Mouse (Mus musculus): Measurements from ENCODE around the gene Gm20388. TPM values are rescaled to one million over a fixed set of nuclear protein-coding genes. Genes with fewer than 3 reads are reported as not detected.
A peak's percentile ranks its signal among the peaks of the same experiment; 100 is the strongest.

Gene Gm20388
- polyA plus RNA-seq, 1 experiment from 2014 or later: not detected

- Histone ChIP-seq H3K9ac (ENCODE audit: low read depth, low read length) (no peak overlapping the region), H3K4me1 (replicated peaks; ENCODE audit: control insufficient read depth, insufficient read depth, low read length) (peaks cover 5% of the 10 kb centered on the region; the same call in 1 of the 2 replicates), H3K4me2 (replicated peaks; ENCODE audit: low read depth) (no peak overlapping the region), H3K27me3 (replicated peaks; ENCODE audit: control insufficient read depth, insufficient read depth, low read length) (0 out of 2 replicates have a peak, but pooled peaks cover 7% of the 10 kb centered on the region), H3K36me3 (ENCODE audit: control insufficient read depth, insufficient read depth) (no peaks in the 10 kb centered on the region), H3K4me3 (ENCODE audit: low read depth, low read length) (no peak overlapping the region), H3K27ac (ENCODE audit: low read depth, low read length) (no peak overlapping the region), H3K9me3 (ENCODE audit: control insufficient read depth) (no peaks in the 10 kb centered on the region)
- ATAC-seq: no peak
- 49% methylated on average over 9 of the region's 9 CpGs for WGBS
- TF ChIP-seq CTCF (IDR thresholded peaks at IDR 0.05; ENCODE audit: low read depth): no peak
Measured at GRCm38 (mm10) chr8:122074442-122074841, 2163.8 kb downstream of the Gm20388 start.

GRCm38 (mm10) chr8:122074977-122075376 lies 2164.3 kb downstream of the Gm20388 start:
- Histone ChIP-seq H3K4me2 (replicated peaks; ENCODE audit: low read depth) (no peak overlapping the region), H3K4me1 (replicated peaks; ENCODE audit: control insufficient read depth, insufficient read depth, low read length) (peaks cover 10% of the 10 kb centered on the region; the same call in 1 of the 2 replicates), H3K27ac (ENCODE audit: low read depth, low read length) (no peak overlapping the region), H3K9ac (ENCODE audit: low read depth, low read length) (no peak overlapping the region), H3K9me3 (ENCODE audit: control insufficient read depth) (no peaks in the 10 kb centered on the region), H3K36me3 (ENCODE audit: control insufficient read depth, insufficient read depth) (no peaks in the 10 kb centered on the region), H3K4me3 (ENCODE audit: low read depth, low read length) (no peak overlapping the region), H3K27me3 (replicated peaks; ENCODE audit: control insufficient read depth, insufficient read depth, low read length) (0 out of 2 replicates have a peak, but pooled peaks cover 7% of the 10 kb centered on the region)
- ATAC-seq: peak; percentile 38; the same call in 1 of the 2 replicates
- TF ChIP-seq CTCF (IDR thresholded peaks at IDR 0.05; ENCODE audit: low read depth): peak; percentile 81
- 56% methylated on average over 4 of the region's 4 CpGs for WGBS

DNA sequence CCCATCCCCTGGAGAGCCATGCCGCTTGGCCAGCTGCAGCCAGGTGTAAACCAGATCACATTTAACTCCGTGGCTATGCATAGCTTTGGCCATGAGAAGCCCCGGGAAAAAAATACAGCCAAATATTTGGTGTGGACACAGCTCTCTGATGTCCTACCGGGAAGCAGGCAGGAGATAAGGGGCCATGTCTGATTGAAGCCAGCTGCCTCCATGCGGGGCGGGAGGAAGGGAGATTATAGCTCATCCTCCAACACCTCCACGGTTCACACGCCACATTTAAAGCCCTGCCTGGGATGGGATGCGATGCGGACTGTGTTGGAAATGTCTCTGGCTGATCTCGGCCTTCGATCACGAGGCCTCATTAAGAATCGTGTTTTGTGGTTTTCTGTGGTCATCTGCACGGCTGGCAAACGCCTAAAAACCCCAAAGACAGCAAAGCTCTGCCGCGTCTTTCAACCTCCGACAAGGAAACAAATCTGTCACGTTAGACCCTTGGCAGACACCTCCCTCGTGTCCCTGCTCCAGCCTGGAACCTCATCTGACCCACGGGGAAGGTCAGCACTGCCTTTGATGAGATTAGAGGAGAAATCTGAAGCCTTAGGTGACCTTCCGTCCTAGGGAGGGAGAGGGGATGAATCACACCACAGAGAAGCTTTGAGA lies 2165.7 kb downstream of the Gm20388 start:
- TF ChIP-seq CTCF (IDR thresholded peaks at IDR 0.05; ENCODE audit: low read depth): no peak
- H3K4me1 ChIP-seq (replicated peaks; ENCODE audit: control insufficient read depth, insufficient read depth, low read length): peaks cover 13% of the 10 kb centered on the region; the same call in 1 of the 2 replicates
- H3K27me3 ChIP-seq (replicated peaks; ENCODE audit: control insufficient read depth, insufficient read depth, low read length): 0 out of 2 replicates have a peak, but pooled peaks cover 7% of the 10 kb centered on the region
- H3K36me3 ChIP-seq (ENCODE audit: control insufficient read depth, insufficient read depth): no peaks in the 10 kb centered on the region
- H3K4me3 ChIP-seq (ENCODE audit: low read depth, low read length): no peak overlapping the region
- H3K4me2 ChIP-seq (replicated peaks; ENCODE audit: low read depth): no peak overlapping the region
- H3K9ac ChIP-seq (ENCODE audit: low read depth, low read length): no peak overlapping the region
- ATAC-seq: no peak
- 45% methylated on average over 23 of the region's 23 CpGs for WGBS
- no peak overlapping the region for H3K27ac ChIP-seq (ENCODE audit: low read depth, low read length)
- H3K9me3 ChIP-seq (ENCODE audit: control insufficient read depth): no peaks in the 10 kb centered on the region

- Histone ChIP-seq H3K4me1 (replicated peaks; ENCODE audit: control insufficient read depth, insufficient read depth, low read length) (peaks cover 13% of the 10 kb centered on the region; the same call in 1 of the 2 replicates), H3K27me3 (replicated peaks; ENCODE audit: control insufficient read depth, insufficient read depth, low read length) (0 out of 2 replicates have a peak, but pooled peaks cover 7% of the 10 kb centered on the region), H3K9me3 (ENCODE audit: control insufficient read depth) (no peaks in the 10 kb centered on the region), H3K36me3 (ENCODE audit: control insufficient read depth, insufficient read depth) (no peaks in the 10 kb centered on the region), H3K27ac (ENCODE audit: low read depth, low read length) (no peak overlapping the region), H3K9ac (ENCODE audit: low read depth, low read length) (no peak overlapping the region), H3K4me2 (replicated peaks; ENCODE audit: low read depth) (no peak overlapping the region), H3K4me3 (ENCODE audit: low read depth, low read length) (no peak overlapping the region)
- WGBS: 89% methylated on average over 12 of the region's 12 CpGs
- no peak for ATAC-seq
- no peak for TF ChIP-seq CTCF (IDR thresholded peaks at IDR 0.05; ENCODE audit: low read depth)
Measured at GRCm38 (mm10) chr8:122078321-122078720, 2167.7 kb downstream of the Gm20388 start.

DNA sequence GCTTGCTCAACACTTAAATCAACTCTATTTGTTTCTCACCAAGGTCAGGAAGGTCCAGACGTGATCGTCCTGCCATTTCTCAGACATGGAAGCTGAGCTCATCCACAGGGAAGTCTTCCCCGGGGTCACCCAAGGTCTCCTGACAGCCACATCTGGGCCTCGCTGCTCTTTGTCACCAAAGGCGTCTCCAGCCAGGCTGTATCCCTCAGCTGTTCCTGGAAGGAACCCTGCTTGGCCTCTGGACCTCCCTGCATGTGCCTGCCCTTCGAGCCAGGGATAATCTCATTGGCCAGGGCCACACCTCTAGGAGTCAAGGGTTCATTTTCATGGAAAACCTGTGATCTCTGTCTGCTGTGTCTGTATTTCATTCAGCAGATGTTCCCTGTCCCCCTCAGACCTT lies 2168.5 kb downstream of the Gm20388 start:
- H3K4me3 ChIP-seq (ENCODE audit: low read depth, low read length): no peak overlapping the region
- TF ChIP-seq CTCF (IDR thresholded peaks at IDR 0.05; ENCODE audit: low read depth): no peak
- 26% methylated on average over 6 of the region's 6 CpGs for WGBS
- 0 out of 2 replicates have a peak, but pooled peaks cover under 1% of the 10 kb centered on the region for H3K27me3 ChIP-seq (replicated peaks; ENCODE audit: control insufficient read depth, insufficient read depth, low read length)
- peak; percentile 90 for ATAC-seq
- no peak overlapping the region for H3K4me2 ChIP-seq (replicated peaks; ENCODE audit: low read depth)
- peak overlapping the region; percentile 58; the same call in 1 of the 2 replicates for H3K27ac ChIP-seq (ENCODE audit: low read depth, low read length)
- H3K9me3 ChIP-seq (ENCODE audit: control insufficient read depth): no peaks in the 10 kb centered on the region
- H3K9ac ChIP-seq (ENCODE audit: low read depth, low read length): no peak overlapping the region
- no peaks in the 10 kb centered on the region for H3K36me3 ChIP-seq (ENCODE audit: control insufficient read depth, insufficient read depth)
- peaks cover 13% of the 10 kb centered on the region; the same call in 1 of the 2 replicates for H3K4me1 ChIP-seq (replicated peaks; ENCODE audit: control insufficient read depth, insufficient read depth, low read length)

- no peaks in the 10 kb centered on the region for H3K36me3 ChIP-seq (ENCODE audit: control insufficient read depth, insufficient read depth)
- no peak overlapping the region for H3K27ac ChIP-seq (ENCODE audit: low read depth, low read length)
- no peak overlapping the region for H3K4me2 ChIP-seq (replicated peaks; ENCODE audit: low read depth)
- no peak for ATAC-seq
- no peak overlapping the region for H3K4me3 ChIP-seq (ENCODE audit: low read depth, low read length)
- no peak overlapping the region for H3K9ac ChIP-seq (ENCODE audit: low read depth, low read length)
- H3K4me1 ChIP-seq (replicated peaks; ENCODE audit: control insufficient read depth, insufficient read depth, low read length): peaks cover 13% of the 10 kb centered on the region; the same call in 1 of the 2 replicates
- H3K27me3 ChIP-seq (replicated peaks; ENCODE audit: control insufficient read depth, insufficient read depth, low read length): no peaks in the 10 kb centered on the region
- TF ChIP-seq CTCF (IDR thresholded peaks at IDR 0.05; ENCODE audit: low read depth): no peak
- no peaks in the 10 kb centered on the region for H3K9me3 ChIP-seq (ENCODE audit: control insufficient read depth)
- 58% methylated on average over 5 of the region's 5 CpGs for WGBS
Measured at GRCm38 (mm10) chr8:122080347-122080746, 2169.7 kb downstream of the Gm20388 start.
